In the genomic region with DNA sequence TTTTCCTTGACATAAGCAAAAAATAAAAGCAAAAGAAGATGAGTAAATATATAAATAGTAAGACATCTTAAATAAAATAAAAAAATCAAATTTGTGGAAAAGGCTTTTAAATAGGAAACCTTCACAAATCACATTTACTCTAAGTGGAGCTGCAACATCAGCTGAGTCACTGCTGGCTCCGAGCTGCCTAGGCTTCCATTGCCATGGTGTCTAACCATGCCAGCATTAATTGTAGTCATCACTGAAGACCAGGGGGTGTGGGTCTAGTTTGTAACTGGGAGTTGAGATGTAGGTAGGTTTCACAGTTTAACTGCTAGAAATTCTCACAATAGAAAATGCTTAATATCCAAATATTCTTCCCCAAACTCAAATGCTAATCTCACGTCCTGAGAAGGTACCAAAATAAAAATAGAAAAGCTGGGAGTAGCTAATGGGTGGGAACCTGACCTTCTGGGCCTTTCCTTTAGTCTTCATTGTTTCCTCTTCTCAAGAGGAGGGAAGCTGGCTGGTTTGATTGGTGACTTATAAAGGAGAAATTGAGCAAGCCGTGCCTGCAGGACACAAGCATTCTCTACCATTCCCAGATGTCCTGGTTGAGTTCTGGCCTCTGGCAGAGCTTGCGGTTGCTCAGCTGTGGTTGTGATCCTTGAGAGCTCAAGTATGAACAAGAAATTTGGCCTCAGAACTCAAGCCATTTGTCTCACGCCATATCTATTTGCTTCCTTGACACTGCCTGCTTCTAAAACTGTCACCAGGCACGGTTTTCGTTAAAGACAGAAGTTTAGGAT, we compare ENCODE assay signal across 17 mouse cellular contexts.
DNase-seq lines count a peak whose midpoint lies in the region; ATAC-seq and TF ChIP-seq lines count a peak whose summit lies in the region.
"Had no signal": no experiment of that assay in that cellular context is flagged by ENCODE, and none has a peak within 500 bp of the region (broad histone marks: within the 10 kb centered on the region; RNA-seq: fewer than 3 reads in every experiment).

No protein-coding gene starts in this region.

- intact Hi-C loops in left cerebral cortex, postnatal 36 days (cut with DNase I): loop anchor here (10.0 kb wide), 1 partner anchor 215 kb away; no protein-coding TSS in a partner anchor

- no peak overlapping the region for H3K4me3 ChIP-seq in kidney, adult 2 months (ENCODE audit: insufficient read depth, low read depth, low read length)
- no peak overlapping the region for H3K4me3 ChIP-seq in limb, embryonic 14.5 days (replicated peaks; ENCODE audit: low read length)
- H3K4me3 ChIP-seq: hindbrain, embryonic 12.5 days; intestine, embryonic 15.5 days had no signal

- H3K27me3 ChIP-seq in kidney, adult 2 months (replicated peaks; ENCODE audit: control insufficient read depth, insufficient read depth, low read length): no peaks in the 10 kb centered on the region
- no peaks in the 10 kb centered on the region for H3K27me3 ChIP-seq in limb, embryonic 14.5 days (ENCODE audit: control insufficient read depth, insufficient read depth, low read length)
- H3K27me3 ChIP-seq: hindbrain, embryonic 12.5 days; intestine, embryonic 15.5 days had no signal

- H3K4me2 ChIP-seq in limb, embryonic 14.5 days (replicated peaks; ENCODE audit: low read depth, low read length, severe bottlenecking): no peak overlapping the region
- H3K4me2 ChIP-seq: hindbrain, embryonic 12.5 days; intestine, embryonic 15.5 days; liver, embryonic 11.5 days; lung, embryonic 14.5 days had no signal

- peak overlapping the region; percentile 70; the same call in 1 of the 2 replicates for H3K27ac ChIP-seq in kidney, adult 2 months (ENCODE audit: insufficient read depth, low read depth, low read length)
- H3K27ac ChIP-seq in limb, embryonic 14.5 days (replicated peaks; ENCODE audit: low read depth, low read length): peak overlapping the region; percentile 74
- H3K27ac ChIP-seq: hindbrain, embryonic 12.5 days; intestine, embryonic 15.5 days; macrophage had no signal

- no peak for TF ChIP-seq CTCF in kidney, adult 2 months (conservative IDR thresholded peaks at IDR 0.05; ENCODE audit: insufficient read depth, insufficient read length, low read depth, low read length)

- H3K36me3 ChIP-seq in kidney, adult 2 months (ENCODE audit: control insufficient read depth, insufficient read depth, low read length): no peaks in the 10 kb centered on the region; the same call in 1 of the 2 replicates
- no peaks in the 10 kb centered on the region; the same call in 1 of the 2 replicates for H3K36me3 ChIP-seq in limb, embryonic 14.5 days (ENCODE audit: control insufficient read depth, insufficient read depth, low read length)
- H3K36me3 ChIP-seq: hindbrain, embryonic 12.5 days; intestine, embryonic 15.5 days had no signal

- 61% methylated on average over 7 of the region's 7 CpGs for WGBS in kidney, adult 2 months
- WGBS in limb, embryonic 14.5 days: 41% methylated on average over 7 of the region's 7 CpGs

- no peaks in the 10 kb centered on the region for H3K9me3 ChIP-seq in limb, embryonic 14.5 days (ENCODE audit: control insufficient read depth, low read length)
- H3K9me3 ChIP-seq: hindbrain, embryonic 12.5 days; intestine, embryonic 15.5 days had no signal

- TF ChIP-seq POLR2A in kidney, adult 2 months (IDR thresholded peaks at IDR 0.05; ENCODE audit: low read depth, low read length): no peak
- TF ChIP-seq POLR2A in limb, embryonic 14.5 days (IDR thresholded peaks at IDR 0.05; ENCODE audit: borderline replicate concordance, extremely low read depth, insufficient read depth, insufficient read length): no peak

- ATAC-seq in limb, embryonic 14.5 days (ENCODE audit: low FRiP score, low read depth): no peak
- ATAC-seq: intestine, embryonic 15.5 days had no signal

- H3K4me1 ChIP-seq in kidney, adult 2 months (ENCODE audit: control insufficient read depth, insufficient read depth, low read length): peaks cover 9% of the 10 kb centered on the region
- H3K4me1 ChIP-seq in limb, embryonic 14.5 days (ENCODE audit: control insufficient read depth, insufficient read depth, low read length): peaks cover 18% of the 10 kb centered on the region
- H3K4me1 ChIP-seq: hindbrain, embryonic 12.5 days; intestine, embryonic 15.5 days had no signal

- no peak overlapping the region for H3K9ac ChIP-seq in limb, embryonic 14.5 days (ENCODE audit: low read depth, low read length, severe bottlenecking)
- H3K9ac ChIP-seq: hindbrain, embryonic 12.5 days; intestine, embryonic 15.5 days; lung, embryonic 14.5 days had no signal

- peak; percentile 52 for DNase-seq in gastrocnemius, adult 18-20 months (ENCODE audit: low spot score)
- no peak for DNase-seq in gastrocnemius, postnatal 10 days
- DNase-seq in kidney, adult 2 months: peak; percentile 60
- no peak for DNase-seq in kidney, postnatal 10 days
- peak; percentile 92 for DNase-seq in fat pad, adult 2 months (ENCODE audit: extremely low read depth, low read depth, low spot score)
- no peak for DNase-seq in limb, embryonic 14.5 days (ENCODE audit: low spot score)
- no peak for DNase-seq in left cerebral cortex, postnatal 36 days (ENCODE audit: low spot score in 2 of 2)
- DNase-seq in thymus, adult 18-20 months: no peak
- DNase-seq: cerebellum, adult 11-12 months; lung, embryonic 14.5 days; midbrain, embryonic 14.5 days; right cerebral cortex, adult 18-20 months; thymus, postnatal 36 days had no signal

Comparison
In these comparisons a context has a peak if more than half of its experiments do, and no peak if none do; other contexts are left out.
1. DNase-seq: peak in gastrocnemius, adult 18-20 months (single experiment), kidney, adult 2 months (single experiment) and fat pad, adult 2 months (single experiment); none in gastrocnemius, postnatal 10 days (single experiment), kidney, postnatal 10 days (single experiment), limb, embryonic 14.5 days (single experiment), left cerebral cortex, postnatal 36 days (0 of 2) and thymus, adult 18-20 months (0 of 2).